Mouse (Mus musculus) ES-E14 (cell line): ENCODE measurements around the gene Nab2.

Experiments used
- CHD2 ChIP-seq: IDR thresholded peaks from 2 replicates; pipeline ENCODE4 v1.6.1; 2014; ENCODE audit warnings: mild to moderate bottlenecking, low read depth, low read length, inconsistent platforms
- HCFC1 ChIP-seq: IDR thresholded peaks from 2 replicates; pipeline ENCODE4 v1.6.1; 2012; ENCODE audit warnings: low read length, inconsistent platforms, borderline replicate concordance; ENCODE audit not compliant: insufficient read depth
- MAFK ChIP-seq: IDR thresholded peaks from 2 replicates; pipeline ENCODE4 v1.6.1; 2014; ENCODE audit warnings: mild to moderate bottlenecking, low read depth, low read length, inconsistent platforms; ENCODE audit not compliant: insufficient read depth
- ZNF384 ChIP-seq: IDR thresholded peaks from 2 replicates; pipeline ENCODE4 v1.6.1; 2012; ENCODE audit warnings: low read depth, low read length, inconsistent platforms

DNA sequence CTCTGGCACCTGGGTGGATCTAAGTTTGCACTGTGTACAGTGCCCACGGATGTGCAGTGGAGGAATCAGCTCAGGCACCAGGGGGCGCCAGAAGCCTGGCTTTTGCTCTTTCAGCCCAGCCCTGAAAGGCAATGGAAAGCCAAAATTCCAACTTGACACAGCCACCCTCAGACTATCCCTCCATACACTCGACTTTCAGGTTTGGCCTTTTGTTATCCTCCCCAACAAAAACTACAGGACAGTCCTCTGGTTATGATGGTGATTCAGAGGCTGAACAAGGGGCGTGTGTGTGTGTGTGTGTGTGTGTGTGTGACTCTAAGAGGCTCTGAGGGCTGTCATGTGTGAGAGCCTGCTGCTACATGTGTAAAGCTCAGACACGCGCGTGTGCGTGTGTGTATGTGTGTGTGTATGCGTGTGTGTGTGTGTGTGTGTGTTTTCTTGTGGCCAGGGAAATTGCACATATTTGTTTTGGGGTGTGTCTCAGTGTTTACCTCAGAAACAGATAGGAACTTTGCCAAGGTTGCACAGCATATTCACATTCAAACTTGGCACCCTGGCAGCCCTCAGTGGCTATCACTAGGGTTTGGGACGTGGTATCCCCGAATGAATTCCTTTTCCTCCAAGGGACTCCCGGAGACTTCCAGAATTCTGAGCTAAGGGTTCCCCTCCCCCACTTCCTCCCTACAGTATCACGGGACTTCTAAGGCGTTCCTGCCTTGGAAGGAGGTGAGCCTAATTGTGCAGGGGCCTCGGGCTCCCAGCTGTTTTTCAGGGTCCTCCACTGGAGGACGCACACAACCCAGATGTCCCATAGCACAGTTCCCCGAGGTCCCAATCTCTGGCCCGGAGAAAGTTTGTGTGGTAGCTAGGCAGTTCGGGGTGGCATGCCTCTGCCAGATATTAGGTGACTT is 26.3 kb downstream of the Nab2 start:
- TF ChIP-seq MAFK = no peak
- no peak for TF ChIP-seq HCFC1
- no peak for TF ChIP-seq CHD2
- TF ChIP-seq ZNF384 = no peak
